Mouse (Mus musculus) C3H10T1/2 (cell line): ENCODE results near the gene Fam227b. TPM values are rescaled to one million over a fixed set of nuclear protein-coding genes. Genes with fewer than 3 reads are reported as not detected.

ENCODE experiments used
- polyA plus RNA-seq, 2 experiments: library from polyadenylated mRNA; unstranded; fragments of >200 nt; fragmentation: generic; extraction: Trizol; gene quantifications; one replicate each; pipeline ENCODE4 v1.2.1; 2012; ENCODE audit warnings: missing spikeins in 2 of 2

Fam227b gene
- polyA plus RNA-seq, result not detected

GRCm38 (mm10) chr2:126151855-126152571, at the start of gene Fam227b, which contains the start of gene Dtwd1:
Fam227b (minus strand) TSS chr2:126152004.
Dtwd1 (plus strand) TSS chr2:126152141.

GRCm38 (mm10) chr2:126034379-126035005, 117.3 kb downstream of the Fam227b start, which contains the start of gene Fgf7:
Fgf7 (plus strand) TSS chr2:126034658.

Other genes with a start within 250 kb of the Fam227b start
- 10 to 100 TPM in 1 of 2 experiments, 1 to 10 TPM in 1; 2.4 to 25.5 TPM for gene Fgf7, start 117.3 kb downstream of the Fam227b start, polyA plus RNA-seq
- gene Dtwd1, start 137 bp upstream of the Fam227b start, polyA plus RNA-seq, result 1 to 10 TPM; 3.8 to 9.5 TPM
- not detected for gene Gm17555, start 63.1 kb upstream of the Fam227b start, polyA plus RNA-seq